Mouse (Mus musculus): ENCODE measurements around the gene Slc6a18. TPM values are rescaled to one million over a fixed set of nuclear protein-coding genes. Genes with fewer than 3 reads are reported as not detected.

Slc6a18 gene
- not detected for polyA plus RNA-seq (2012; fragmentation: generic; extraction: Trizol)

- no peak within 1 kb of the TSS for H3K4me3 ChIP-seq
- H3K27me3 ChIP-seq (ENCODE audit: control insufficient read depth, insufficient read depth, insufficient read length), result peaks cover 31% of the 10 kb centered on the region
- no peak within 1 kb of the TSS for H3K4me2 ChIP-seq (ENCODE audit: low read depth)
- TF ChIP-seq MYOG (IDR thresholded peaks at IDR 0.05; ENCODE audit: control insufficient read depth in 1 of 3, insufficient read depth in 1 of 3, insufficient read length in 2 of 3, low read depth in 2 of 3) (no peak), POLR2A (IDR thresholded peaks at IDR 0.05; ENCODE audit: insufficient read length, low read depth) (no peak), CEBPB (IDR thresholded peaks at IDR 0.05; ENCODE audit: insufficient read depth, poor library complexity, severe bottlenecking) (no peak), E2F4 (IDR thresholded peaks at IDR 0.05; ENCODE audit: insufficient read depth) (no peak), MAX (IDR thresholded peaks at IDR 0.05; ENCODE audit: low read depth) (no peak), TCF12 (IDR thresholded peaks at IDR 0.05; ENCODE audit: insufficient read depth, poor library complexity, severe bottlenecking) (no peak), SRF (IDR thresholded peaks at IDR 0.05; ENCODE audit: control insufficient read depth, insufficient read length, low read depth) (no peak), REST (IDR thresholded peaks at IDR 0.05; ENCODE audit: insufficient read depth, insufficient read length) (no peak), POLR2AphosphoS2 (IDR thresholded peaks at IDR 0.05; ENCODE audit: insufficient read length, low read depth) (no peak), TCF3 (IDR thresholded peaks at IDR 0.05; ENCODE audit: insufficient read length, low read depth) (no peak), USF1 (IDR thresholded peaks at IDR 0.05; ENCODE audit: low read depth) (no peak), MYOD1 (IDR thresholded peaks at IDR 0.05; ENCODE audit: control insufficient read depth in 1 of 3, insufficient read length in 2 of 3, low read depth in 2 of 3) (no peak)
- H3K36me3 ChIP-seq (ENCODE audit: control insufficient read depth, insufficient read depth), result no peaks in the 10 kb centered on the region
- H3ac ChIP-seq (ENCODE audit: control insufficient read depth, insufficient read length), result no peak within 1 kb of the TSS
- H3K79me2 ChIP-seq (ENCODE audit: control insufficient read depth, insufficient read depth), result no peaks in the 10 kb centered on the region
Measured at GRCm38 (mm10) chr13:73677853-73678252, at the start of gene Slc6a18. Gene Slc6a18, minus strand, starts transcription at chr13:73678023.

GRCm38 (mm10) chr13:73725315-73725714 is 47.5 kb upstream of the Slc6a18 start:
- H3K4me3 ChIP-seq, result no peak overlapping the region
- TF ChIP-seq E2F4 (IDR thresholded peaks at IDR 0.05; ENCODE audit: insufficient read depth) (no peak), CEBPB (IDR thresholded peaks at IDR 0.05; ENCODE audit: insufficient read depth, poor library complexity, severe bottlenecking) (no peak), SRF (IDR thresholded peaks at IDR 0.05; ENCODE audit: control insufficient read depth, insufficient read length, low read depth) (no peak), MAX (IDR thresholded peaks at IDR 0.05; ENCODE audit: low read depth) (no peak), TCF12 (IDR thresholded peaks at IDR 0.05; ENCODE audit: insufficient read depth, poor library complexity, severe bottlenecking) (no peak), USF1 (IDR thresholded peaks at IDR 0.05; ENCODE audit: low read depth) (no peak), REST (IDR thresholded peaks at IDR 0.05; ENCODE audit: insufficient read depth, insufficient read length) (no peak)
- no peaks in the 10 kb centered on the region for H3K27me3 ChIP-seq (ENCODE audit: control insufficient read depth, insufficient read depth, insufficient read length)
- H3K79me2 ChIP-seq (ENCODE audit: control insufficient read depth, insufficient read depth), result no peaks in the 10 kb centered on the region
- H3K36me3 ChIP-seq (ENCODE audit: control insufficient read depth, insufficient read depth), result no peaks in the 10 kb centered on the region
- no peak overlapping the region for H3ac ChIP-seq (ENCODE audit: control insufficient read depth, insufficient read length)
- H3K4me2 ChIP-seq (ENCODE audit: low read depth), result no peak overlapping the region

GRCm38 (mm10) chr13:73723081-73723668 is 45.4 kb upstream of the Slc6a18 start:
- no peak overlapping the region for H3K4me3 ChIP-seq
- no peaks in the 10 kb centered on the region for H3K79me2 ChIP-seq (ENCODE audit: control insufficient read depth, insufficient read depth)
- no peak overlapping the region for H3K4me2 ChIP-seq (ENCODE audit: low read depth)
- H3ac ChIP-seq (ENCODE audit: control insufficient read depth, insufficient read length), result no peak overlapping the region
- H3K36me3 ChIP-seq (ENCODE audit: control insufficient read depth, insufficient read depth), result no peaks in the 10 kb centered on the region
- no peaks in the 10 kb centered on the region for H3K27me3 ChIP-seq (ENCODE audit: control insufficient read depth, insufficient read depth, insufficient read length)
- TF ChIP-seq E2F4 (IDR thresholded peaks at IDR 0.05; ENCODE audit: insufficient read depth), result no peak
- TF ChIP-seq CEBPB (IDR thresholded peaks at IDR 0.05; ENCODE audit: insufficient read depth, poor library complexity, severe bottlenecking), result peak; percentile 40; the same call in 1 of the 2 replicates

DNA sequence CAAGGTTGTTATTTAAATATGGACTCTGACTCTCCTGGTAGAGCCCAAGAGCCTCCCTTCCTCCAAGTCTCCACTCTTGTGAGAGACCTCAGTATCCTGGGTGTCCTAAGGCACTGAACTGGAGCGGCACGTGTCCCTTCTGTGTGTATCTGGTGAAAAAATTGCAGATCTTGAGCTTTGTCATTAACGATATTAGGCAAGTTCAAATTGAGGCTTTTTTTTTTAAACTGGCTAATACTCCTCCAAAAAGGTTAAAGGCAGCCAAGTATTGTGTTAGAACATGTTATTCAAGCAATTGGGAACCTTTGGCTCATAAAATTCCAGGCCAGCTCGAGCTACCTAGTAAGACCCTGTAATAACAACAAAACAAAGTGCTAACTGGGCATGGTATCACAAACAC is 42.4 kb upstream of the Slc6a18 start:
- Histone ChIP-seq H3K79me2 (ENCODE audit: control insufficient read depth, insufficient read depth) (no peaks in the 10 kb centered on the region), H3ac (ENCODE audit: control insufficient read depth, insufficient read length) (no peak overlapping the region)
- TF ChIP-seq MAX (IDR thresholded peaks at IDR 0.05; ENCODE audit: low read depth), result no peak
- TF ChIP-seq MYOG (IDR thresholded peaks at IDR 0.05; ENCODE audit: control insufficient read depth in 1 of 3, insufficient read depth in 1 of 3, insufficient read length in 2 of 3, low read depth in 2 of 3), result no peak
- no peak for TF ChIP-seq E2F4 (IDR thresholded peaks at IDR 0.05; ENCODE audit: insufficient read depth)
- no peak for TF ChIP-seq POLR2AphosphoS2 (IDR thresholded peaks at IDR 0.05; ENCODE audit: insufficient read length, low read depth)
- no peak for TF ChIP-seq POLR2A (IDR thresholded peaks at IDR 0.05; ENCODE audit: insufficient read length, low read depth)

DNA sequence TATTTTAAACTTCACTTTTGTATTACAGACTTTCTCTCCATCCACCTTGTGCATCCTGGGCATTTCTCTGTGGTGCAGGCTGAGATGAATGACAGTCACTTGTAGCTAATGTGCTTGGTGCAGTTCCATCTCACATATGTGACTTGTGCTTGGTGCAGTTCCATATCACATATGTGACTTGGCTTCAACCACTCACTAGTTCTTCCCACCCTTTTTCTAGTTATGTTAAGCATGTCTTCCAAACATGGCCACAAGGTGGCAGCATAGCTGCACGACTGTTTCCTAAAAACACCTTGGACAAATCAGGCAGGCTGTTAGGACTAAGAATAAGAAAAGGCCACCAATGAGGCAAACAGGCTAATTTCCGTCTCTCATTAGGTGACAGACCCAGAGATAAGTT is 40.4 kb upstream of the Slc6a18 start:
- Histone ChIP-seq H3K36me3 (ENCODE audit: control insufficient read depth, insufficient read depth) (no peaks in the 10 kb centered on the region), H3K79me2 (ENCODE audit: control insufficient read depth, insufficient read depth) (no peaks in the 10 kb centered on the region), H3K4me3 (no peak overlapping the region), H3K27me3 (ENCODE audit: control insufficient read depth, insufficient read depth, insufficient read length) (no peaks in the 10 kb centered on the region), H3K4me2 (ENCODE audit: low read depth) (no peak overlapping the region), H3ac (ENCODE audit: control insufficient read depth, insufficient read length) (no peak overlapping the region)
- TF ChIP-seq TCF12 (IDR thresholded peaks at IDR 0.05; ENCODE audit: insufficient read depth, poor library complexity, severe bottlenecking) (no peak), POLR2A (IDR thresholded peaks at IDR 0.05; ENCODE audit: insufficient read length, low read depth) (no peak), USF1 (IDR thresholded peaks at IDR 0.05; ENCODE audit: low read depth) (no peak), TCF3 (IDR thresholded peaks at IDR 0.05; ENCODE audit: insufficient read length, low read depth) (no peak)

More for the DNA sequence above, 42.4 kb upstream of the Slc6a18 start:
- H3K36me3 ChIP-seq (ENCODE audit: control insufficient read depth, insufficient read depth), result no peaks in the 10 kb centered on the region
- no peaks in the 10 kb centered on the region for H3K27me3 ChIP-seq (ENCODE audit: control insufficient read depth, insufficient read depth, insufficient read length)
- H3K4me3 ChIP-seq, result no peak overlapping the region
- H3K4me2 ChIP-seq (ENCODE audit: low read depth), result no peak overlapping the region
